In genomic region chr6:85477366-85477917, GRCm38 (mm10) we compare ENCODE assay signal across 9 mouse cellular contexts. TPM values are rescaled to one million over a fixed set of nuclear protein-coding genes. Genes with fewer than 3 reads are reported as not detected.
DNase-seq lines count a peak whose midpoint lies in the region; ATAC-seq lines count a peak whose summit lies in the region.
"Had no signal": no experiment of that assay in that cellular context is flagged by ENCODE, and none has a peak within 500 bp of the region (broad histone marks: within the 10 kb centered on the region; RNA-seq: fewer than 3 reads in every experiment).

No protein-coding gene starts in this region.

- peaks cover 8% of the 10 kb centered on the region; the same call in 1 of the 2 replicates for H3K4me1 ChIP-seq in limb, embryonic 13.5 days
- H3K4me1 ChIP-seq: liver, embryonic 15.5 days had no signal

- no peaks in the 10 kb centered on the region for H3K36me3 ChIP-seq in limb, embryonic 13.5 days
- H3K36me3 ChIP-seq: liver, embryonic 15.5 days had no signal

- ATAC-seq in limb, embryonic 13.5 days (ENCODE audit: low FRiP score, low read depth), result peak; percentile 43; the same call in 1 of the 2 replicates
- peak; percentile 23; the same call in 1 of the 2 replicates for ATAC-seq in neutrophil, adult 5-6 weeks (ENCODE audit: extremely low read depth, insufficient number of reproducible peaks, low FRiP score, poor library complexity, severe bottlenecking)

- no peak overlapping the region for H3K9ac ChIP-seq in limb, embryonic 13.5 days
- H3K9ac ChIP-seq: liver, embryonic 15.5 days had no signal

- no peak overlapping the region for H3K4me2 ChIP-seq in limb, embryonic 13.5 days (replicated peaks)
- H3K4me2 ChIP-seq: liver, embryonic 15.5 days had no signal

- no peak overlapping the region for H3K4me3 ChIP-seq in limb, embryonic 13.5 days
- H3K4me3 ChIP-seq: liver, embryonic 15.5 days had no signal

- WGBS in limb, embryonic 13.5 days, result 28% methylated on average over 10 of the region's 10 CpGs

- H3K27ac ChIP-seq in limb, embryonic 13.5 days, result no peak overlapping the region
- H3K27ac ChIP-seq: liver, embryonic 15.5 days had no signal

- no peaks in the 10 kb centered on the region for H3K9me3 ChIP-seq in limb, embryonic 13.5 days
- H3K9me3 ChIP-seq: liver, embryonic 15.5 days had no signal

- peaks cover 49% of the 10 kb centered on the region for H3K27me3 ChIP-seq in limb, embryonic 13.5 days

- peak; percentile 49 to 64 for DNase-seq in cerebellum, postnatal 25 days
- DNase-seq in cerebellum, adult 11 months, result no peak
- peak; percentile 61 for DNase-seq in A20 (ENCODE audit: low read depth, low spot score)
- DNase-seq in brain, adult 2 months (ENCODE audit: low read depth, low spot score), result peak; percentile 45
- no peak for DNase-seq in layer of hippocampus, postnatal 25 days (ENCODE audit: extremely low spot score in 1 of 2, low spot score in 1 of 2)
- DNase-seq in frontal cortex, postnatal 36 days (ENCODE audit: low spot score in 2 of 2), result no peak

RNA-seq across cellular contexts. Expression of gene Fbxo41, which starts 25.4 kb away (rescaled TPM):
- 0.47 and 0.54 TPM in 2 replicates for polyA plus RNA-seq in limb, embryonic 13.5 days (2015; fragmentation: Nextera tagmentation; extraction: Ambion mirVana)
- 0.12 TPM in 1 of 2 replicates, not detected in the other for total RNA-seq in neutrophil, adult 5-6 weeks (2017)
- 10 to 100 TPM; 95.1 to 98.5 TPM for total RNA-seq in layer of hippocampus, postnatal 25 days (2021)
- polyA plus RNA-seq: liver, embryonic 15.5 days had no signal

RNA-seq across cellular contexts. Expression of gene Pradc1, which starts 25.7 kb away (rescaled TPM):
- 29.8 and 33.5 TPM in 2 replicates for polyA plus RNA-seq in limb, embryonic 13.5 days (2015; fragmentation: Nextera tagmentation; extraction: Ambion mirVana)
- total RNA-seq in neutrophil, adult 5-6 weeks (2017), result 12.7 and 16.9 TPM in 2 replicates
- 10 to 100 TPM; 15.8 to 17.9 TPM for total RNA-seq in layer of hippocampus, postnatal 25 days (2021)

RNA-seq across cellular contexts. Expression of gene Cct7, which starts 26.1 kb away (rescaled TPM):
- polyA plus RNA-seq in limb, embryonic 13.5 days (2015; fragmentation: Nextera tagmentation; extraction: Ambion mirVana), result 493 and 494 TPM in 2 replicates
- total RNA-seq in neutrophil, adult 5-6 weeks (2017), result 104 and 115 TPM in 2 replicates
- total RNA-seq in layer of hippocampus, postnatal 25 days (2021), result 100 to 1,000 TPM; 194 to 226 TPM

RNA-seq across cellular contexts. Expression of gene Egr4, which starts 35.9 kb away (rescaled TPM):
- polyA plus RNA-seq in limb, embryonic 13.5 days (2015; fragmentation: Nextera tagmentation; extraction: Ambion mirVana), result not detected in 2 replicates
- total RNA-seq in neutrophil, adult 5-6 weeks (2017), result not detected in 2 replicates
- 10 to 100 TPM; 26.8 to 28.1 TPM for total RNA-seq in layer of hippocampus, postnatal 25 days (2021)
- polyA plus RNA-seq: liver, embryonic 15.5 days had no signal

RNA-seq across cellular contexts. Expression of gene Smyd5, which starts 45.7 kb away (rescaled TPM):
- 64.2 and 66.1 TPM in 2 replicates for polyA plus RNA-seq in limb, embryonic 13.5 days (2015; fragmentation: Nextera tagmentation; extraction: Ambion mirVana)
- total RNA-seq in neutrophil, adult 5-6 weeks (2017), result 22.2 and 23.2 TPM in 2 replicates
- 10 to 100 TPM; 38.9 to 40.9 TPM for total RNA-seq in layer of hippocampus, postnatal 25 days (2021)

Comparison
In these comparisons a context has a peak if more than half of its experiments do, and no peak if none do; other contexts are left out.
1. DNase-seq: peak in cerebellum, postnatal 25 days (2 of 2), A20 (single experiment) and brain, adult 2 months (single experiment); none in cerebellum, adult 11 months (single experiment), layer of hippocampus, postnatal 25 days (0 of 2) and frontal cortex, postnatal 36 days (0 of 2).
2. RNA of gene Fbxo41, which starts 25.4 kb away (total RNA-seq): 95.1 to 98.5 TPM in layer of hippocampus, postnatal 25 days; 0.12 TPM in neutrophil, adult 5-6 weeks; every median in the first group is over 10 times any median in the second.